Mouse (Mus musculus) adrenal gland, postnatal 36 days (tissue): ENCODE measurements around the gene Cib2. TPM values are rescaled to one million over a fixed set of nuclear protein-coding genes. Genes with fewer than 3 reads are reported as not detected.

ENCODE experiments used
- DNase-seq, 2 experiments: peaks; one replicate each; pipeline ENCODE4 v3.0.0; 2021; ENCODE audit warnings: mixed read lengths in 1 of 2
- total RNA-seq, 2 experiments: library from RNA; stranded (reverse); gene quantifications; 2 replicates each; pipeline ENCODE4 v1.2.3; 2021

The Cib2 gene
- total RNA-seq, 2 experiments from 2014 or later, result 33.7 to 44.0 TPM

GRCm38 (mm10) chr9:54547536-54547935, 12.5 kb downstream of the Cib2 start:
- DNase-seq, result peak; percentile 79

- no peak for DNase-seq
Measured at GRCm38 (mm10) chr9:54544954-54545315, 15.1 kb downstream of the Cib2 start.

GRCm38 (mm10) chr9:54544212-54544953, 15.6 kb downstream of the Cib2 start:
- no peak for DNase-seq

- DNase-seq, result peak in 1 of 2 experiments; percentile 25
Measured at GRCm38 (mm10) chr9:54540801-54541200, 19.2 kb downstream of the Cib2 start.

GRCm38 (mm10) chr9:54538684-54539083, 21.3 kb downstream of the Cib2 start, which contains the start of gene Sh2d7:
TSS of gene Sh2d7 (plus strand) at chr9:54538984.
- no peak for DNase-seq

GRCm38 (mm10) chr9:54538244-54538643, 21.8 kb downstream of the Cib2 start:
- DNase-seq, result no peak

- DNase-seq, result no peak
Measured at GRCm38 (mm10) chr9:54537480-54537879, 22.5 kb downstream of the Cib2 start.

- DNase-seq, result no peak
Measured at GRCm38 (mm10) chr9:54537030-54537429, 23.0 kb downstream of the Cib2 start.

- DNase-seq, result no peak
Measured at GRCm38 (mm10) chr9:54536236-54536635, 23.8 kb downstream of the Cib2 start.

- peak in 1 of 2 experiments; percentile 8 for DNase-seq
Measured at GRCm38 (mm10) chr9:54533975-54534374, 26.0 kb downstream of the Cib2 start.

- DNase-seq, result no peak
Measured at GRCm38 (mm10) chr9:54532926-54533325, 27.1 kb downstream of the Cib2 start.

- no peak for DNase-seq
Measured at GRCm38 (mm10) chr9:54531421-54531820, 28.6 kb downstream of the Cib2 start.

GRCm38 (mm10) chr9:54530836-54531235, 29.2 kb downstream of the Cib2 start:
- no peak for DNase-seq

GRCm38 (mm10) chr9:54529950-54530349, 30.1 kb downstream of the Cib2 start:
- no peak for DNase-seq

- no peak for DNase-seq
Measured at GRCm38 (mm10) chr9:54527694-54528093, 32.3 kb downstream of the Cib2 start.

GRCm38 (mm10) chr9:54520286-54520685, 39.7 kb downstream of the Cib2 start:
- DNase-seq, result no peak

- no peak for DNase-seq
Measured at GRCm38 (mm10) chr9:54518921-54519320, 41.1 kb downstream of the Cib2 start.

- DNase-seq, result no peak
Measured at GRCm38 (mm10) chr9:54515991-54516390, 44.0 kb downstream of the Cib2 start.

- no peak for DNase-seq
Measured at GRCm38 (mm10) chr9:54502873-54503272, 57.1 kb downstream of the Cib2 start.

GRCm38 (mm10) chr9:54502111-54502495, 57.9 kb downstream of the Cib2 start:
- no peak for DNase-seq

GRCm38 (mm10) chr9:54501453-54502110, 58.4 kb downstream of the Cib2 start, which contains the start of gene Dmxl2:
TSS of gene Dmxl2 (minus strand) at chr9:54501626.
- peak; percentile 93 to 96 for DNase-seq

- DNase-seq, result peak; percentile 33 to 60
Measured at GRCm38 (mm10) chr9:54500832-54501452, 59.1 kb downstream of the Cib2 start.

GRCm38 (mm10) chr9:54499791-54500190, 60.2 kb downstream of the Cib2 start:
- DNase-seq, result no peak
